Mouse (Mus musculus) liver, embryonic 13.5 days (tissue): ENCODE measurements around the gene Tmem97. TPM values are rescaled to one million over a fixed set of nuclear protein-coding genes. Genes with fewer than 3 reads are reported as not detected.
"Not testable (repeated sequence)": the region's sequence is repeated elsewhere in the genome, so short reads cannot be mapped to it uniquely, and the experiment has no call there.

Source experiments
- ATAC-seq: fragments of 200-750 bp; cut with Nextera tagmentation; 2 replicates; pipeline ENCODE4 v1.8.0; 2017; ENCODE audit warnings: low read depth, mild to moderate bottlenecking, moderate number of reproducible peaks, moderate library complexity
- DNase-seq: peaks from one replicate; pipeline ENCODE4 v3.0.0; 2022
- H3K27ac ChIP-seq: fragments of 300-500 bp; sonication (generic); 2 replicates; pipeline ENCODE4 v1.5.1; 2015; ENCODE audit warnings: moderate library complexity, mild to moderate bottlenecking, inconsistent platforms
- H3K27me3 ChIP-seq: fragments of 300-500 bp; sonication (generic); 2 replicates; pipeline ENCODE4 v1.6.1; 2015; ENCODE audit warnings: mild to moderate bottlenecking, inconsistent platforms
- H3K36me3 ChIP-seq: fragments of 300-500 bp; sonication (generic); 2 replicates; pipeline ENCODE4 v1.6.1; 2015; ENCODE audit warnings: mild to moderate bottlenecking, inconsistent platforms
- H3K4me1 ChIP-seq: fragments of 300-500 bp; sonication (generic); replicated peaks from 2 replicates; pipeline ENCODE4 v1.6.1; 2015; ENCODE audit warnings: inconsistent platforms
- H3K4me2 ChIP-seq: fragments of 300-500 bp; sonication (generic); 2 replicates; pipeline ENCODE4 v1.6.1; 2015; ENCODE audit warnings: inconsistent platforms, mild to moderate bottlenecking, moderate library complexity
- H3K4me3 ChIP-seq: fragments of 300-500 bp; sonication (generic); replicated peaks from 2 replicates; pipeline ENCODE4 v1.5.1; 2015; ENCODE audit warnings: mild to moderate bottlenecking, inconsistent platforms
- H3K9ac ChIP-seq: fragments of 300-500 bp; sonication (generic); 2 replicates; pipeline ENCODE4 v1.6.1; 2015; ENCODE audit warnings: mild to moderate bottlenecking, inconsistent platforms
- H3K9me3 ChIP-seq: fragments of 300-500 bp; sonication (generic); replicated peaks from 2 replicates; pipeline ENCODE4 v1.6.1; 2016; ENCODE audit warnings: inconsistent platforms
- WGBS: fragments of 180-500 bp; shearing (Covaris S2); methylation state at CpG from one replicate; pipeline ENCODE4 v1.1.7; 2015; ENCODE audit not compliant: insufficient replicate concordance; 5-methylcytosine and 5-hydroxymethylcytosine counted together
- polyA plus RNA-seq: library from polyadenylated mRNA; unstranded; fragments of >200 nt; fragmentation: Nextera tagmentation; extraction: Ambion mirVana; gene quantifications from 2 replicates; pipeline ENCODE4 v1.2.1, GENCODE M21; 2015

Tmem97 gene
- polyA plus RNA-seq, 1 experiment from 2014 or later: 110 TPM

- Histone ChIP-seq H3K4me3 (peak overlapping the region; percentile 82), H3K27ac (peak overlapping the region; percentile 83), H3K9me3 (0 out of 2 replicates have a peak, but pooled peaks cover 4% of the 10 kb centered on the region), H3K27me3 (no peaks in the 10 kb centered on the region), H3K36me3 (0 out of 2 replicates have a peak, but pooled peaks cover 9% of the 10 kb centered on the region), H3K9ac (peak overlapping the region; percentile 87), H3K4me2 (peak overlapping the region; percentile 91), H3K4me1 (peaks cover 56% of the 10 kb centered on the region)
- WGBS: 5% methylated on average over 5 of the region's 5 CpGs
- no peak for DNase-seq
- no peak for ATAC-seq
Measured at GRCm38 (mm10) chr11:78549491-78549987, 1.0 kb downstream of the Tmem97 start.

DNA sequence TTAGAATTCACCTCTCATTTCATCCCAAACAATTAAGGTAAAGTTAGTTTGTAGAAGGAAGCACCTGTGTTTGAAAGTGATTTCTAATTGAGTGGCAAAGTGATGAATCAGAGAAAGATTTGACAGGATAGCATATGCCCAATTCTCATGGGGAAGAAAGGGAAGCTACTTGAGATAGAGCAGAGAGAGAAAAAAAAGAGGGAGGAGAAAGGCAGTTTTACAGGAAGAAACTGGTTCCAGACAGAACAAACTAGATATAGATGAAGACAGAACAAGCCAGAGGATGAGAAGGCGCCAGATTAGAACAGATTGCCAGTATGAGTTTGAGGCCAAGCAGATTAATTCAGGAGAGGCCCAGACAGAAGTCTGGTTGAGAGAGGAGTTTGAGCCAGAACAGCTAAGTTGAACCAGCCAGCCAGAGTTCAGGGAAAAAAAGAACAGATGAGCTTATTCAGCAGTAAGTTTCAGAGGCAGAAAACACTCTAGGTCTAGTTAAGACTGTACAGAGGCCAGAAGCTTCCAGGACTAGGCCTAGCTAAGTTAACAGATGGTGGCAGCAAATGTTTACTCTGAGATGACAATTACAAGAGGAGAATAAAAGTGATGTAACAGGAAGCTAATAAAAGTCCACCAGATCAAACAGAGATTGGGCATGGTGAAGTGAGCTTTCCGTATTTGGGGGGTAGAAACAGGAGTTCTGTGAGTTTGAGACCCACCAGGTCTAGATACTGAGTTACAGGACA, 2.7 kb downstream of the Tmem97 start:
- 59% methylated on average over 2 of the region's 2 CpGs for WGBS
- peaks cover 57% of the 10 kb centered on the region for H3K4me1 ChIP-seq
- peaks cover 22% of the 10 kb centered on the region for H3K36me3 ChIP-seq
- no peak for DNase-seq
- peak overlapping the region; percentile 91 for H3K4me2 ChIP-seq
- H3K4me3 ChIP-seq: no peak overlapping the region
- no peak for ATAC-seq
- no peak overlapping the region for H3K27ac ChIP-seq
- H3K9me3 ChIP-seq: no peaks in the 10 kb centered on the region
- H3K9ac ChIP-seq: 0 out of 2 replicates have a peak overlapping the region, but pooled peaks have one; percentile 87
- H3K27me3 ChIP-seq: no peaks in the 10 kb centered on the region

DNA sequence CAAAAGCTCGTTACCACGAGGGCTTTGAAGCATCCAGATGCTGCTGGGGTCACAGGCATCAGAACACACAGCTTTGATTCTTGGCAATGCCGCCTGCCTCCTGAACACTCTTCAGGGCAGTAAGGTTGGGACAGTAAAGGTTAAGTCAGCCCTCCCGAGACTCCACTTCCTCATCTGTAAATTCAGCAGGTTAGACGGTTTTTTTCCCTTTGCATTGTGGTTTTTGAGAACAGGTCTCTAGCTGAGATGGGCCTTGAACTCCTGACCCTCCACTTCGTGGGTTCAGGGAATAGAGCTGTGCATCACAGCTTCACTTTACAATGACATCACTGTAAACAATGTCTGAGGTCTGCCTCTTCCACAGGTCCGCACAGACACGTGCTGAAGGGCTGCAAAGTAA, 5.4 kb downstream of the Tmem97 start:
- no peak overlapping the region for H3K9ac ChIP-seq
- no peaks in the 10 kb centered on the region for H3K9me3 ChIP-seq
- no peak overlapping the region for H3K27ac ChIP-seq
- peaks cover 47% of the 10 kb centered on the region for H3K36me3 ChIP-seq
- no peak overlapping the region for H3K4me2 ChIP-seq
- peaks cover 55% of the 10 kb centered on the region for H3K4me1 ChIP-seq
- 35% methylated on average over 8 of the region's 8 CpGs for WGBS
- H3K27me3 ChIP-seq: no peaks in the 10 kb centered on the region
- H3K4me3 ChIP-seq: no peak overlapping the region
- DNase-seq (no peak), ATAC-seq (no peak)

- ATAC-seq: no peak
- DNase-seq: no peak
- 85% methylated on average over 7 of the region's 7 CpGs for WGBS
Measured at GRCm38 (mm10) chr11:78544449-78545111, 6.0 kb downstream of the Tmem97 start.

DNA sequence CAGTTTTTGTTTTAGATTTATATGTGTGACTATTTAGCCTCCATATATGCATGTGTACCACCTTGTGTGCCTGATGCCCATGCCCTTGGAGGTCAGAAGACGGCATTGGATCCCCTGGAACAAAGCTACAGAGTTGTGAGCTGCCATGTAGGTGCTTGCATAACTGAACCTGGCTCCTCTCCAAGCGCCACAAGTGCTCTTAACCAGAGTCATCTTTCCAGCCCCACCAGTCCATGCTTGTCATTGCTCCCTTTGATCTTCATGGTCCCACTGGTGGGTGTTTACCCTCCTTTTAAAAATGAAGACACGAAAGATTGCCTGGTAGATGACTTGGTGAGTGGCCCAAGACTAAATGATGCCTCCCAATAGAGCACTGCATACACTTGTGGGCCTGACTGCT, 10.2 kb downstream of the Tmem97 start:
- DNase-seq (no peak), ATAC-seq (no peak)
- Histone ChIP-seq H3K4me3 (no peak overlapping the region), H3K4me2 (no peak overlapping the region), H3K9ac (no peak overlapping the region), H3K27ac (peak overlapping the region; percentile 27; the same call in 1 of the 2 replicates), H3K27me3 (no peaks in the 10 kb centered on the region), H3K9me3 (no peaks in the 10 kb centered on the region), H3K36me3 (peaks cover 55% of the 10 kb centered on the region), H3K4me1 (peaks cover 40% of the 10 kb centered on the region)
- 76% methylated on average over 3 of the region's 3 CpGs for WGBS

More at GRCm38 (mm10) chr11:78544449-78545111, 6.0 kb downstream of the Tmem97 start:
- Histone ChIP-seq H3K27ac (no peak overlapping the region), H3K4me1 (peaks cover 49% of the 10 kb centered on the region), H3K9ac (no peak overlapping the region), H3K27me3 (no peaks in the 10 kb centered on the region), H3K4me2 (no peak overlapping the region), H3K4me3 (no peak overlapping the region), H3K9me3 (no peaks in the 10 kb centered on the region), H3K36me3 (peaks cover 53% of the 10 kb centered on the region)

- DNase-seq (no peak), ATAC-seq (no peak; the same call in 1 of the 2 replicates)
- Histone ChIP-seq H3K9ac (peak overlapping the region; percentile 94), H3K27ac (peak overlapping the region; percentile 90), H3K9me3 (no peaks in the 10 kb centered on the region), H3K4me3 (peak overlapping the region; percentile 85), H3K36me3 (peaks cover 25% of the 10 kb centered on the region), H3K4me2 (peak overlapping the region; percentile 94), H3K4me1 (peaks cover 43% of the 10 kb centered on the region), H3K27me3 (no peaks in the 10 kb centered on the region)
- WGBS: under 1% methylated on average over 14 of the region's 14 CpGs
Measured at GRCm38 (mm10) chr11:78536690-78537084, 13.9 kb downstream of the Tmem97 start.

- under 1% methylated on average over 52 of the region's 52 CpGs for WGBS
- Histone ChIP-seq H3K27ac (peak within 1 kb of the TSS; percentile 90), H3K4me2 (peak within 1 kb of the TSS; percentile 94), H3K9ac (peak within 1 kb of the TSS; percentile 94), H3K27me3 (no peaks in the 10 kb centered on the region), H3K9me3 (no peaks in the 10 kb centered on the region), H3K36me3 (peaks cover 21% of the 10 kb centered on the region), H3K4me3 (peak within 1 kb of the TSS; percentile 85), H3K4me1 (peaks cover 43% of the 10 kb centered on the region)
- ATAC-seq (peak; percentile 96), DNase-seq (peak; percentile 99)
Measured at GRCm38 (mm10) chr11:78536080-78536689, 14.4 kb downstream of the Tmem97 start, which contains the start of the genes Tnfaip1 and Ift20. Gene Tnfaip1 (minus strand): TSS chr11:78536332. Gene Ift20 (plus strand): TSS chr11:78536361.

GRCm38 (mm10) chr11:78535376-78536079, 15.0 kb downstream of the Tmem97 start:
- Histone ChIP-seq H3K9ac (peak overlapping the region; percentile 73), H3K27me3 (no peaks in the 10 kb centered on the region), H3K4me1 (peaks cover 42% of the 10 kb centered on the region), H3K4me3 (peak overlapping the region; percentile 85), H3K4me2 (peak overlapping the region; percentile 94), H3K36me3 (peaks cover 15% of the 10 kb centered on the region), H3K27ac (peak overlapping the region; percentile 84), H3K9me3 (no peaks in the 10 kb centered on the region)
- DNase-seq: no peak
- no peak for ATAC-seq
- WGBS: under 1% methylated on average over 23 of the region's 23 CpGs

- DNase-seq: no peak
- H3K4me2 ChIP-seq: peak overlapping the region; percentile 94
Measured at GRCm38 (mm10) chr11:78534516-78534915, 16.1 kb downstream of the Tmem97 start.

GRCm38 (mm10) chr11:78531515-78531914, 19.1 kb downstream of the Tmem97 start:
- H3K9me3 ChIP-seq, H3K27me3 ChIP-seq, H3K4me2 ChIP-seq, DNase-seq, H3K27ac ChIP-seq, ATAC-seq, H3K4me3 ChIP-seq, H3K9ac ChIP-seq: not testable (repeated sequence)
- Histone ChIP-seq H3K4me1 (peaks cover 16% of the 10 kb centered on the region), H3K36me3 (peaks cover 26% of the 10 kb centered on the region)
- 75% methylated on average over 10 of the region's 10 CpGs for WGBS

More at GRCm38 (mm10) chr11:78534516-78534915, 16.1 kb downstream of the Tmem97 start:
- no peak for ATAC-seq
- WGBS: 69% methylated on average over 4 of the region's 4 CpGs
- H3K27me3 ChIP-seq: no peaks in the 10 kb centered on the region
- peak overlapping the region; percentile 85; the same call in 1 of the 2 replicates for H3K4me3 ChIP-seq
- H3K9me3 ChIP-seq: no peaks in the 10 kb centered on the region
- H3K9ac ChIP-seq: peak overlapping the region; percentile 73; the same call in 1 of the 2 replicates
- peaks cover 4% of the 10 kb centered on the region for H3K36me3 ChIP-seq
- H3K27ac ChIP-seq: no peak overlapping the region
- H3K4me1 ChIP-seq: peaks cover 39% of the 10 kb centered on the region
